Mouse (Mus musculus) retina, adult 2 months (tissue): ENCODE results near the gene Coq4.
"Not testable (repeated sequence)": the region's sequence is repeated elsewhere in the genome, so short reads cannot be mapped to it uniquely, and the experiment has no call there.

ENCODE experiments used
- DNase-seq: peaks from one replicate; pipeline ENCODE4 v3.0.0-alpha.2; 2012; ENCODE audit warnings: low read depth, low spot score

Gene Coq4

GRCm38 (mm10) chr2:29787104-29787917 lies at the start of gene Coq4:
TSS of gene Coq4 (plus strand) at chr2:29787493.
- peak; percentile 92 for DNase-seq

- DNase-seq: no peak
Observed at GRCm38 (mm10) chr2:29738799-29739198, 48.5 kb upstream of the Coq4 start.

GRCm38 (mm10) chr2:29739368-29739767 lies 47.9 kb upstream of the Coq4 start:
- no peak for DNase-seq

DNA sequence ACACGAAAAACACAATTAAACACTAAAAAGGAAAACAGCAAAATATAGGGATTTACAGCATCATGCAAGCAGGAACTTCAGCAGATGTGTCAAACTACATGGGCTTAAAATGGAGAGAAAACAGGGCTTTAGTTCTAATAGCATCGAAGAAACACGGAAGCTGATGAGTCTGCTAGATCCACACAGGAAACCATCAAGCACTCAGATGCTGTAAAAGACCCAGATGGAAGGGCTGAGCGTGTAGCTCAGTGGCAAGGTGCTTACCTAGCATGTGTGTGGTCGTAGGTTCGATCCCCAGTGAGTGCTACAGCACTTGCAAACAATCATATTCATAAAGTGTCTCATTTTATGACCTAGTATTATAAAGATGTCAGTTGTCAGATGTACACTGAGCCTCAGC lies 46.1 kb upstream of the Coq4 start:
- DNase-seq: no peak

DNA sequence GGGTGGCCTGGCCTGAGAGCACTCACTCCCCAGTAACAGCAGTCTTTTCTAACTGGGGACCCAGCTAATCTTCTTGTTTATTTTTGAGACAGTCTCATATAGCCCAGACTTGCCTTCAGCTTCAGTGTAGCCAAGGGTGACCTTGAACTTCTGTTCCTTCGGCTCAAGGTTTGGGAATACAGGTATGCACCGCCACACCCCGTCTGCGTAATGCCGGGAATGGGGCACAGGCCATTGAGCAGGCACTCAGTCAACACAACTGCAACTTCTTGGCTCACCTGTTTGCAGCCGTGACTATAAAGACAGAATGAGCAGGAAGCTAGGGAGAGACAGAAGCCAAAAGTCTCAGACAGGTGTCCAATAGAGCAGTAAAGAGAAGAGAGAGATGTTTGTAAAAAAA lies 43.0 kb upstream of the Coq4 start:
- DNase-seq: no peak

DNA sequence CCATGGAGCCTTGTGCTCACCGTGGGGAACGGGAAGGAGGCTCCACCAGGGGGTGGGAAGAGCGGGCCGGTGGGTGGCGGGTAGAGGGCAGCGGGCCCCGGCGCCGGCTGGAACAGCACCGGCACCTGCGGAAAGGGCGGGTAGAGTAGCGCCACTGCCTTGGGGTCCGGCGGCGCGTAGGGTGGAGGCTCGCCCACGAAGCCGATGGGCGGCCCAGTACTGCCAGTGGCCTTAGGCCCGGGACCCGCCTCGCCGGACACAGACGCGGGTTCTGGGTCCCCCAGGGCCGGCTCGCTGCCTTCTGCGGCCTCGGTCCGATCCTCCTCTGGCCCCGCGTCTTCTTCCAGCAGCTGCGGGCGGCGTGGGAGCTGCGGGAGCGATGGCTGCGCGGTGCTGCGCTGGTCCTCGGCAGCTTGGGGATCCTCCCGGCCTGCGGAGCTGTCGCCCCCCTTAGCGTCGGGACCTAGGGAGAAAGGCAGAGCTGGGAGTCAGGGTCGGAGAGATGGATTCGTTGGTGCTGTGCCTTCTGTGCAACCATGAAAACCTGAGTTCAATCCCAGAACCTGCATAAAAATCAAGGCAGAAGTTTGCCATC lies 40.0 kb upstream of the Coq4 start:
- DNase-seq: no peak

DNA sequence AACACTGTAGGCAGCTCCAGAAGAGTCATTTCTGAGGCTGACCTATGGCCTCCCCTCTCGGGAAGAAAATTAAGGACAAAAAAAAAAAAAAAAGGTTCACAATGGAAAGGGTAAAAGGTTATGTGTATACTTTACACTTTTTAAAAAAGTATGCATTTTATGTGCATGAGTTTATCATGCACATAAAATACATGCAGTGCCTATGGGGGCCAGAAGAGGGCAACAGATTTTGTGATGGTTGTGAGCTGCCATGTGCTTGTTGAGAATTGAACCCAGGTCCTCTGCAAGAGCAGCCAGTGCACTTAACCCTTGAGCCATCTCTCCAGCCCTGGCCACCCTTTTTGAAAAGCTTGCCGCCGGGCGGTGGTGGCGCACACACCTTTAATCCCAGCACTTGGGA lies 39.4 kb upstream of the Coq4 start:
- DNase-seq: no peak

DNA sequence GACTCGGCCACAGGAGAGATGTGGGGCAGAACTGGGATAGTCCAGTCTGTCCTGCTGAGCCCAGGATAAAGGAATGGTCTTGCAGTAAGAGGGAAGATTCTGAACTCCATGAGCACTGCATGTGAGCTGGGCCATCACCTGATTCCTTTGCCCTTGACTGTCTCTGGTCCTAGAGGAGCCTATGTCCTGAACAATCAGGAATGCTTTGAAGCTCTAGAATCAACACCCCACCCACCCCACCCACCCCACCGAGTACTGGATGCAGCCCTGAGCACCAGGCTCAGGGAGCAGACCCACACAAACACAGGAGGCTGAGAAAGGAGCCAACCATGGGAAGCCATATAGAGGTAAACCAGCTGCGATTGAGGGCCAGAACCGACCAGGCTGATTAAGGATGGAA lies 38.8 kb upstream of the Coq4 start:
- no peak for DNase-seq

DNA sequence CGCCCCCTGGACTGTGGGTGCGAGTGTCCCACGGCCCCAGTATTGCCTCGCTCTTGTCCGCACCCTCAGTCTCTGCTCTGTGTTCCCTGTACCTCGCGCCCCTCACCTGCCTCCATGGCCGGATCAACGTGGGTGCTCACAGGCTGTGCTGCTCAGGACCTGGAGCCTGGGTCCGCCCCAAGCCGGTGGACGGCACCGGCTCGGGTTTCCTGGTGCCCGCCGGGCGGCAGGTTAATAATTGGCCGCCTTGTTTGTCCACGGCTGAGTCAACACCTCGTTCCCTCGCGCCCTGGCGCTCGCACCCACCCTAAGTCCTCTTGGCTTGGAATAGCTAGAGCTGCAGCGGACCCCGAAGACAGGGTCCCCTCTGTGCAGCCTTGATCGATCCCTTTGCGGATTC lies 35.8 kb upstream of the Coq4 start, which contains the start of gene Gm13420:
Gm13420 (minus strand) TSS at position 189 of the 400 bp plus-strand sequence.
- DNase-seq: no peak

DNA sequence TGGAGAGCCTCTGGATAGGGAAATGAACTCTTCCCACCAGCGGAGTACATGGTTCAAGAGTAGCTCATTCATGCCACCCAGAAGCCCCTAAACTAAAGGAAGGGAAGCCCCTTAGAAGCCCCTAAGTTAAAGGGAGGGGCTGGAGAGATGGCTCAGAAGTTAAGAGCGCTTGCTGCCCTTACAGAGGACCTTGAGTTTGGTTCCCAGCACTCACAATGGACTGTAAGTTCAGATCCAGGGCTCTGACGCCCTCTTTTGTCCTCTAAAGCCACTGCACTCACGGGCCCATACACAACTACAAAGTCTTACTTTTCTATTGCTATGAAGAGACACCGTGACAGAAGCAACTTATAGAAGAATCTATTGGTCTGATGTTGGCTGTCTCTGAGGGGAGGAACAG lies 34.9 kb upstream of the Coq4 start:
- DNase-seq: no peak

DNA sequence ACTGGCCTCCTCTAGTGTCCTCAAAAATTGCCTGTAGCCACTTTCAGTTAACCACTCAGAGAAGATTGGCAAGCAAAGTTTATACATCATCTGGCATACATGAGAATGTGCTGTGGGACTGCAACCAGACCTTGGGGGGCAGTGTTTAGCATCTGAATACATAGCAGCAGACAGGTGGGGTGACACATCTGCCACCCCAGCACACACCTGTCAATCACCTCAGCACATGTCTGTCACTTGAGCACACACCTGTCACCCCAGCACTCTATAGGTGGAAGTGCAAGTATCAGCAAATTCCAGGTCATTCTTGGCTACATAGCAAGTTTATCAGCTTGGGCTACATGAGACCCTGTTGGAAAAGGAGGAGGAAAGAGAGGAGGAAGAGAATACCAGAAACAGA lies 31.6 kb upstream of the Coq4 start:
- no peak for DNase-seq

- peak; percentile 36 for DNase-seq
Observed at GRCm38 (mm10) chr2:29764831-29765230, 22.5 kb upstream of the Coq4 start.

DNA sequence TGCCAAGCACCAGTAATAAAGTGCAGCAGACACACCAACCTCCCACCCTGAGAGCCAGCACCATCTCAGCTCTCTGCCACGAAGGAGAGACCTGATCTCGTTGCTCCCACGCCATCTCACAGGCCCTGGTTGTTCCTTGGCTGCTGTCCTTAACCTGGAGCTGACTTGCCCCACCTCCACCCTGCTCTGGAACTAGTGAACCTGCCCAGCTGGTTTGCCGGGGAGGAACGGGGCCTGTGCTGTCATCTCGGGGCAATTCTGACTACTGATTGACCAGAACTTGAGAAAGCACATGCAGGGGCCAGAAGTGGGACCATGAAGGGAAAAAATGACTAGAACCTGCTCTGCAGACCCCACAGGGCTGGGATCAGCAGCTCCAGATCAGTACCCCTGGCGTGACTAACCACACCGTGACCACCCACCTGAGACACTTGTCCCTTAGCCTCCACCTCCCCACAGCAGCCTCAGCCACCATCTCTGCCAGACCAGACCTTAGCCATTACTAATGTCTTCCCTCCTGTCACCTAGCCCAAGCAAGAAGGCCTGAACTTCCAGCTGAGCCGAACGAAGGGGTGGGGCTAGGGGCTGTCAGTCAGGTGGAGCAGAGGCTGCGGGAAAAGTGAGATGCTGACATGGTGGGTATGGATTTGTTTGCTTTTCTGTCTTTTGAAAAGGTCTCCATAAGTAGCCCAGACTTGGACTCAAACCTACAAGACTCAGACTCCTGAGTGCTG lies 19.1 kb upstream of the Coq4 start:
- DNase-seq: no peak

DNA sequence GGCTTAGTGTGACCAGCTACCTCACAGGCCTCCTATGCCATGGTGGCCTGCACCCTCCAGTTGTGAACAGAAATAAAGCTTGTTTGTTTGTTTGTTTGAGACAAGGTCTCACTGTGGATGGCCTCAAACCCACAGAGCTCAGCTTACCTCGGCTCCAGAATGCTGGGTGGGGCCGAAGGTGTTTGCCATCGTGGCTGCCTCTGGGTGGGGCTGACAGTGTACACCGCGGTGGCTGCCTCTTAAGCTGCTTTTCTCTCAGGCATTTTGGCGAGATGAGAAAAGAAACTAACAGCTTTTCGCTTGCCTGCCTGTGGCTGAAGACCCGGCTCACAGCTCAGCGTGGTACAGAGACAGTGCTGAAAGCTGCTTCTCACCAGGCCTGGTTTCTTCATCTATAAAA lies 18.4 kb upstream of the Coq4 start:
- DNase-seq: no peak

GRCm38 (mm10) chr2:29770162-29770561 lies 17.1 kb upstream of the Coq4 start:
- no peak for DNase-seq

DNA sequence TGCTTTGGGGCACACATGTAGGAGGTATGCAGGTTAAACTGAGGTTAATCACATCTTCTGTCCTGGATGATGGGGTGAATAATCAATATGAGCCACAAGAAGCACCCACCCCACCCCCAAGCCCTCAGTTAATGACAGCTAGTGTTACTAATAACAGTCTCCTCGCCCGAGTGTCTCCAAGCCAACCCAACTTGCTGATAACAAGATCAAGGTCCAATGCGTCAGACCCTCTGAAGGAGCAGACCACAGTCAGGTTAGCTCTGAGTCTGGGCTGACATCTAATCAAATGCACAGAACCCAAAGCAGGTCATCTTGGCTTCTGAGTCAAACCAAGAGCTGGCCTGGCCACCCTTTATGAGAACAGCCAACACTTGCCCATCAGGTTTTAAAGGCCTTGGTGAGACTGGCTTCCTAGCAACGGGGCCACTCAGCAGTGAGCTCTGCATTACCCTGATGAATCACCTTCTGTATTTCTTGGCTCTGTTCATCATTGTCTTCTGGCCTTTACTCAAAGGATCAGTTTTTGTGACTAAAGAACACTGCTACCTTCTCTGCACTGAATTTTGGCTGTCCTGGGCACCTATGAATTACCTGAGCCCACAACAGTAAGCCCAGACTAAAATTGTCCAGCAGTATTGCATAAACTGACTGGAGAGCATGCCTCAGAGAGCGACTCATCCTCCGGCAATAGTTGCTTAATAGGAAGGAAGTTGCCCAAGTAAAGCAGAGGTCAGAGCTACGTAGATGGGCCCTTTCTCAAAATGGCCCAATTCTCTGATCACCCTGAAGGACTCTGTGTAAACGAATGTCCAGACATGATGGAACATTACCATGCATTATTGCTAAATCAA lies 15.5 kb upstream of the Coq4 start:
- DNase-seq: no peak

DNA sequence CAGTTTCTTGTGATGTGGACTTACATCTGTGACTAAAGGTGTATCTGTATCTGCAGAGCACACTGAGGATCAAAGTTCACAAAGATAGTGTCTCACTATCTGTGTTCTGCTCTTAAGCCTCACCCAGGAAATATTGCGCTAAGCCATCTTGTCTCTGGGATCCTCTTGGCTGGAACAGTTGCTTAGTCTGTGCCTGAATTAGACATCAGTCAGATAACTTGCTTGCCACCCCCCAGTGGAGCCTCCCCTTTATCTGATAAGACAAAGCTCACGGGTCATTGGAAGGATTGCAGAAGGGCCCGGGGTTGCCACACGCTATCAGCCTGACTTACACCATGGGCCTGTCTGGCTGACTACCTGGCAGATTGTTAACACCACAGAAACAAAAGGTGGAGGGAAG lies 14.0 kb upstream of the Coq4 start:
- no peak for DNase-seq

GRCm38 (mm10) chr2:29781256-29781655 lies 6.0 kb upstream of the Coq4 start:
- DNase-seq: not testable (repeated sequence)

- DNase-seq: no peak
Observed at GRCm38 (mm10) chr2:29784290-29784689, 3.0 kb upstream of the Coq4 start.

DNA sequence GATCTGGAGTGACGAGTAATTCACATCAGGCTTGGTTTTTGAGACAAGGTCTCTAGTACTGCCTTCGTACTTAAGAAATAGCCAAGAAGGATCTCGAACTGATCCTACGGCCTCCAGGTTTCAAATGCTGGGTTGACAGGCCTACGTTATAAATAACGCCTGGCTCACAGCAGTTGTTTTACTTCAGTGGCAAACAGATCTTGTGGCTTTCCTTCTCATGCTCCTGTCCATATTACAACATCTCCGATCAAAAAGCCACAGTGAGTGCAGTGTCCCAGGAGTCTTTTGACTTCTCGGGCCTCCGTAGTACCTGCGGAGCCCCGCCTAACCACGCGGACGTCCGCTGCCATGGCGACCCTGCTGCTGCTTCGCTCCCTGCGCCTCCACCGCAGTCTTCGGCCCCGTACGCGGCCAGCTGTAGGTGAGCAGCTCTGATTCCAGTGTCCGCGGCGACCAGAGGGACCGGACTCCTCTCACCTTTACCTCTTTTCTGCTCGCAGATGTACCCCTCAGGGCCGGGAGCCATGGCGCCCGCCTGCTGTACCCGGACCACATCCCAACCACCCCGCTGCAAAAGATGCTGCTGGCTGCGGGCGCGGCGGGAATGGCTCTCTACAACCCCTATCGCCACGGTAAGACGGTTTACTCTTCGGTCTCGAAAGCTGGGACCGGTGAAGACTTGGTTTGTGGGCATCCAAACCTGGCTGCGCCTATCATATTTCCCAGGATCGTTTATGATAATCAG lies 816 bp downstream of the Coq4 start, which contains the start of gene Trub2:
Trub2 (minus strand) TSS at position 566 of the 745 bp plus-strand sequence.
- DNase-seq: peak; percentile 61
